Mouse (Mus musculus): Measurements from ENCODE around the gene Hoxd9. TPM values are rescaled to one million over a fixed set of nuclear protein-coding genes. Genes with fewer than 3 reads are reported as not detected.

Hoxd9 gene
- polyA plus RNA-seq, 1 experiment: not detected

DNA sequence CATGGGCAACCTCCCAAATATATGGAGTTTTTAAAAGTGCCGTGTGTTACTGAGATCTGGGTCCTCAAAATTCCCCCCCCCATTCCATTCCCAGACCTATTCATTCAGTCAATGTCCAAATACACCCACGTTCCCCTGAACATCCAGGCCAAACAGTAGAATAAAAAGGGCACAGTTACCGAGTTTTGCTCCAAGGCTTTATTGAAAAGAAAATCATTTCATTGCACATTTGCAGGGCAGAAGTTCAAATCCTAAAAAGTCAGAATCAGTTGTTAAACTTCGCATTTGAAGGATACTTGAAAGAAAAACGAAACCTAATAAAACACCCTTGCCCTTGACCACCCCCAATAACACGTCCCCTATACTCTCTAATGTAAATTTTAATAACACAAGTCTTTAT lies 5.3 kb downstream of the Hoxd9 start:
- TF ChIP-seq CTCF (IDR thresholded peaks at IDR 0.05; ENCODE audit: low read depth, low read length) (no peak), POLR2A (IDR thresholded peaks at IDR 0.05; ENCODE audit: borderline replicate concordance, low read depth, low read length) (no peak)
- no peak overlapping the region for H3K4me3 ChIP-seq (ENCODE audit: insufficient read depth, low read length)
- no peak overlapping the region for H3K27ac ChIP-seq (ENCODE audit: insufficient read depth, low read depth, low read length)
- H3K4me1 ChIP-seq (ENCODE audit: control insufficient read depth, insufficient read depth, low read length): no peaks in the 10 kb centered on the region

DNA sequence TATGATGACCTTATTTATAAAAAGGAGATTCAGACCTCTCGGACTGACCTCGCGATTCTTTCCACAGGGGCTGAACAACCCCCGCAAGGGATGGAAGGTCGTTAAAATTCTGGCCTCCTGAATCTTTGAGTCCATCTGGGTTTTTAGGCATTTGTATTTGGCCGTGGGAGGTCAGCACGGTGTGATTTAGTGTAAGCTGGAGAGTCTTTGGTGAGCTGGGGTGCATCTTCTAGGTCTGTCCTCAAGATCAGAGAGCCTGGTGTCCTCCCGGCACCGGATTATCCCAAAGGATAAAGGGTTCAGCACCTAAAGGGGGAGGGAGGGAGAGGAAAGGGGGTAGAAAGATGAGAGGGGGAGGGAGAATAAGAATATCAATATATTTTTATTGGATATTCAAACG lies 5.8 kb downstream of the Hoxd9 start:
- H3K4me1 ChIP-seq (ENCODE audit: control insufficient read depth, insufficient read depth, low read length): no peaks in the 10 kb centered on the region
- no peak for TF ChIP-seq CTCF (IDR thresholded peaks at IDR 0.05; ENCODE audit: low read depth, low read length)
- no peak for TF ChIP-seq POLR2A (IDR thresholded peaks at IDR 0.05; ENCODE audit: borderline replicate concordance, low read depth, low read length)
- H3K4me3 ChIP-seq (ENCODE audit: insufficient read depth, low read length): no peak overlapping the region
- no peak overlapping the region for H3K27ac ChIP-seq (ENCODE audit: insufficient read depth, low read depth, low read length)

DNA sequence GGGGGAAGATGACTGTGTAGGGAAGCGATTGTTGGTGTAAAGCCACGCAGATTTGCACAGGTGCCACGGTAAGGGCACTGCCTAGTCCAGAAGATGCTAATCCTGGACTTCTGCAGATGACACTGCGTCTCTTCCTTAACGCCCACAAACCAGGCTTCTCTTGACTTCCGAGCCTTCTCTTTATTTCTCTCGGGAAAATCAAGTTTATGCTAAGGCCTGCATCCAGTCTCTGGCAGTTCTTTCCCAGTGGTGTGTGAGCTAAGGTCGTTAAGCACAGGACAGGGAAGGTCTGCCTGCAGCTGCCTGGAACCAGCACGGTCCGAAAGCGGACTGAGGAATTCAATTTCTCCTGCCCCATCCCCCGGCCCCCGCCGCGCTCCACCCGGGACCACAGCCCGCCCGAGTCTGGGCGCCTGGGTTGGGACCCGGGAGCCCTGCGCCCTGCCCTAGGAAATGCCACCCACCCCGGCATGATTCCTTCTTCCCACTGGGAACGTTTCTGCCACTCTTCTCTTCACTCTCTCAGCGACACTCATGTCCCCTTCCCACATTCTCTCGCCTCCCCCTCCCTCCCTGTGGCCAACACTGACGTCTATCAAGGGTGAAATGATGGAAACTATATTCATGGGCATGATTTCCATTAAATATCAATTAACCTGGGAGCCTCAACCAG lies 6.3 kb downstream of the Hoxd9 start:
- Histone ChIP-seq H3K4me3 (ENCODE audit: insufficient read depth, low read length) (no peak overlapping the region), H3K27ac (ENCODE audit: insufficient read depth, low read depth, low read length) (no peak overlapping the region), H3K4me1 (ENCODE audit: control insufficient read depth, insufficient read depth, low read length) (no peaks in the 10 kb centered on the region)
- TF ChIP-seq POLR2A (IDR thresholded peaks at IDR 0.05; ENCODE audit: borderline replicate concordance, low read depth, low read length) (no peak), CTCF (IDR thresholded peaks at IDR 0.05; ENCODE audit: low read depth, low read length) (no peak)

DNA sequence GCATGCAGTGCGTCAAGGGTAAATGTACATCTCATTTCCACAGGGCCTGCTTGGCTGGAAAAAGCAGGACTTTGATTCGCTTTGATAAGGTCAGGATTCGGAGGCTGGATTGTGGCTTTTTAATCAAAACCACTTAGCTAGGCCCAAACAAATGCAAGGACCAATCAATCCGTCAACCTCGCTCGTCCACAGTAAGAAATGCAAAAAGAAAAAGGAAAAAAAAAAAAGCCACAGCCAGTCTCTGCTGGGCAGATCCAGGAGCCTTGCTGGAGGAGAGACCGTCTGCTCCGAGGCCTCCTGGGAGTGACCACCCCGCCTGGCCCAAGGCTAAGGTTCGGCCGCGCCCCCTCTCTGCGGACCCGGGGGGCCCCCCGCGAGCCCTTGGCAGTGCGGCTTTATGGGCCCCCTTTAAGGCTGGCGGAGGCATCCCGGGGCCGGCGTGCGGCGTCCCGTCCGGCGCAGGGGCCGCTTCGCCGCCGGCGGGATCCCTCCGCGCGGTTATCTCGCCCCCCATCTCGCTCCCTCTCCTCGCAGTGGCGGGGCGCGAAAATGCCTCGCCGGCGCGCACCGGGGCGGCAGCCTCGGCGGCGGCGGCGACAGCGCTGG lies 7.0 kb downstream of the Hoxd9 start, which contains the start of gene Hoxd8:
TSS of gene Hoxd8 (plus strand) at position 223 of the 606 bp plus-strand sequence.
- H3K4me3 ChIP-seq (ENCODE audit: insufficient read depth, low read length): peak within 1 kb of the TSS; percentile 30

DNA sequence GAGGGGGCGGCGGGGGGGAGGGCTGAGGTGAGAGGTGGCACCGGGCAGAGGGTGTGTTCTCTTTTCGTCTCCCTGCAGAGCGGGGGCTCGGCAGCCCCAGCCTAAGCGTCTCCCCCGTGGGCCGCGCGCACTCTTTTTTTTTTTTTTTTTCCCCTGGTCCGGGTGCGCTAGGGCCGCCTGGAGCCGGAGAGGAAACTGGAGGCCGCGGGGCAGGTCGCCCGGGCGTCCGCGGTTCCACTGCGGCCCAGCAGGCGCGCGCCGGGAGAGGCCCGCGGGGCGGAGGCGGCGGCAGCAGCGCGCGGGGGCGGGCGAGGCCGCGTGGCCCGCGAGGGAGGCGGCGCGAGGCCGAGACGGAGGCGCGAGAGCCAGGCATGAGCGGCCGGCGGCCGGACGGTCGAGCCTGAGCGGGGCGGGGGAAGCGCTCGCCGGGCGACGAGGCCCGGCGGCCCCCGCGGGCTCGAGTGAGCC lies 7.5 kb downstream of the Hoxd9 start:
- Histone ChIP-seq H3K27ac (ENCODE audit: insufficient read depth, low read depth, low read length) (no peak overlapping the region), H3K4me3 (ENCODE audit: insufficient read depth, low read length) (peak overlapping the region; percentile 30), H3K4me1 (ENCODE audit: control insufficient read depth, insufficient read depth, low read length) (no peaks in the 10 kb centered on the region)
- TF ChIP-seq POLR2A (IDR thresholded peaks at IDR 0.05; ENCODE audit: borderline replicate concordance, low read depth, low read length): no peak
- no peak for TF ChIP-seq CTCF (IDR thresholded peaks at IDR 0.05; ENCODE audit: low read depth, low read length)

More for the DNA sequence above, 7.0 kb downstream of the Hoxd9 start, which contains the start of gene Hoxd8:
- H3K27ac ChIP-seq (ENCODE audit: insufficient read depth, low read depth, low read length): no peak within 1 kb of the TSS
- TF ChIP-seq POLR2A (IDR thresholded peaks at IDR 0.05; ENCODE audit: borderline replicate concordance, low read depth, low read length) (no peak), CTCF (IDR thresholded peaks at IDR 0.05; ENCODE audit: low read depth, low read length) (no peak)
- H3K4me1 ChIP-seq (ENCODE audit: control insufficient read depth, insufficient read depth, low read length): no peaks in the 10 kb centered on the region

DNA sequence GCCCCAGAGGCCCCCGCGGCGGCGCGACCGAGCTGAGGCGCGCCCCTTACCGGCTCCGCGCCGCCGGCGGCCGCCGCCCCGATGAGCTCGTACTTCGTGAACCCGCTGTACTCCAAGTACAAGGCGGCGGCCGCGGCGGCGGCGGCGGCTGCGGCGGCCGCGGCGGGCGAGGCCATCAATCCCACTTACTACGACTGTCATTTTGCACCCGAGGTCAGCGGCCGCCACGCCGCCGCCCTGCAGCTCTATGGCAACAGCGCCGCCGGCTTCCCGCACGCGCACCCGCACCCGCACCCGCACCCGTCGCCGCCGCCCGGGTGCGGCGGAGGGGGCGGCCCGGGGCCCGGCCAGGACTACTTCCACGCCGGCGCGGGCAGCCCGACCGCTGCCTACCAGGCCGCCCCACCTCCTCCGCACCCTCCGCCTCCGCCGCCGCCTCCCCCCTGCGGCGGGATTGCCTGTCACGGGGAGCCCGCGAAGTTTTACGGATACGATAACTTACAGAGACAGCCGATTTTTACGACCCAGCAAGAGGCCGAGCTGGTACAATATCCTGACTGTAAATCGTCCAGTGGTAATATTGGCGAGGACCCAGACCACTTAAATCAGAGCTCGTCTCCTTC lies 8.1 kb downstream of the Hoxd9 start:
- TF ChIP-seq CTCF (IDR thresholded peaks at IDR 0.05; ENCODE audit: low read depth, low read length) (no peak), POLR2A (IDR thresholded peaks at IDR 0.05; ENCODE audit: borderline replicate concordance, low read depth, low read length) (no peak)
- Histone ChIP-seq H3K27ac (ENCODE audit: insufficient read depth, low read depth, low read length) (no peak overlapping the region), H3K4me3 (ENCODE audit: insufficient read depth, low read length) (peak overlapping the region; percentile 30), H3K4me1 (ENCODE audit: control insufficient read depth, insufficient read depth, low read length) (no peaks in the 10 kb centered on the region)

DNA sequence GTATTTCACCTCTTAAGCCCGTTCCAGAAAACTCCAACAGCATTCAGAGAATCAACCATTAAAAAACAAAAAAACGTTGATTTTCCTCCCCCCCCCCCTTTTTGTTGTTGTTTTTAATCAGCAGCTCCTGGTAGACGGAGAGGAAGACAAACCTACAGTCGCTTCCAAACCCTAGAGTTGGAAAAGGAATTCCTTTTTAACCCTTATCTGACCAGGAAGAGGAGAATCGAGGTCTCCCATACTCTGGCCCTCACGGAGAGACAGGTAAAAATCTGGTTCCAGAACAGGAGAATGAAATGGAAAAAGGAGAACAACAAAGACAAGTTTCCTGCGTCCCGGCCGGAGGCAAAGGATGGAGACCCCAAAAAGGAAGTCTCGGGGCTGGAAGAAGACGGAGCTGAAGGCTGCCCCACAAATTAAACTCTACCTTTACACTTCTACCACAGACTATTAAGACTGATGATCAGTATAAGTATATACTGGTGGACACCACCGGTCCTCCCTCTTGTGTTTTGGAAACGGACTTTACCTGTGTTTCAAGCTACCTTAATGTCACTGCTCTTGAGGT lies 8.9 kb downstream of the Hoxd9 start:
- TF ChIP-seq POLR2A (IDR thresholded peaks at IDR 0.05; ENCODE audit: borderline replicate concordance, low read depth, low read length) (no peak), CTCF (IDR thresholded peaks at IDR 0.05; ENCODE audit: low read depth, low read length) (no peak)
- Histone ChIP-seq H3K27ac (ENCODE audit: insufficient read depth, low read depth, low read length) (no peak overlapping the region), H3K4me1 (ENCODE audit: control insufficient read depth, insufficient read depth, low read length) (no peaks in the 10 kb centered on the region), H3K4me3 (ENCODE audit: insufficient read depth, low read length) (no peak overlapping the region)

DNA sequence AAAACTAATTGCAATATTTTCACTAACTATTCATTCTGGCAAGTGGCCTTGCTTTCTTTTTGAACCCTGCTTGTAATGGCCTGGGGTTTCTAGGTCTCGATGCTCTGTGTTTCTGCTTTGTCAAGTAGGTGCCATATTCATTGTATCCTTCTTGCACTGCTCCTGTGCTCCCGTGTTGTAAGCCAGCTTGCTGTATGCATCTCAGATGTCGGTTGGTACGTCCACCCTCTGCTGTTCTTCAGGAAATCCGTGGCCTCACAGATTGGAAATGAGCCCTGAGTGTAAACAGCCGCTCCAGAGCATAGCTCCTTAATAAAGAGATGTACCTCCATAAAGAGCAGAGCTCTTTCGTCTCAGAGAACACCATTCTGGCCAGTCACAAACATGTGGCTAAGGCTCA lies 10.1 kb downstream of the Hoxd9 start:
- Histone ChIP-seq H3K27ac (ENCODE audit: insufficient read depth, low read depth, low read length) (no peak overlapping the region), H3K4me1 (ENCODE audit: control insufficient read depth, insufficient read depth, low read length) (no peaks in the 10 kb centered on the region), H3K4me3 (ENCODE audit: insufficient read depth, low read length) (no peak overlapping the region)
- no peak for TF ChIP-seq POLR2A (IDR thresholded peaks at IDR 0.05; ENCODE audit: borderline replicate concordance, low read depth, low read length)
- TF ChIP-seq CTCF (IDR thresholded peaks at IDR 0.05; ENCODE audit: low read depth, low read length): no peak

DNA sequence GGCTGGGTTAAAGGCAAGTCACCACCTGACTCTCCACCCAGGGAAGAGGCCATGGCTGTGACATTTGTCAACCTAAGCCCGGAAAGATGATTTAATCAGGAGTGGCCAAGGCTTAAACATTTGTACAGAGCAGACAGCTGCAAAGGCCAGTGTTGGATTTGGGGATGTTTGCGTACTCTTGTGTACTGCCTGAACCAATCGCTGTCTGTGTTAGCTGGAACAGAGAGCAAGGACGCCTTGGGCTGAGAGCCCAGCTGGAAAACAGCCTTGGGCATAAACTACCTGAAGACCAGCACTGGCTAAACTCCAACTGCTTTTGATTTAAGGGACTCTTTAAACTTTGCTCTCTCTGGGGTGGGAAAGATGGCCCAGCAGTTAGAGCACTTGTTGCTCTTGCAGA lies 11.1 kb downstream of the Hoxd9 start:
- no peaks in the 10 kb centered on the region for H3K4me1 ChIP-seq (ENCODE audit: control insufficient read depth, insufficient read depth, low read length)
- no peak overlapping the region for H3K4me3 ChIP-seq (ENCODE audit: insufficient read depth, low read length)
- no peak for TF ChIP-seq POLR2A (IDR thresholded peaks at IDR 0.05; ENCODE audit: borderline replicate concordance, low read depth, low read length)
- TF ChIP-seq CTCF (IDR thresholded peaks at IDR 0.05; ENCODE audit: low read depth, low read length): no peak
- H3K27ac ChIP-seq (ENCODE audit: insufficient read depth, low read depth, low read length): no peak overlapping the region
